Mouse (Mus musculus) right cerebral cortex, adult 18-20 months (tissue): ENCODE measurements at regions not wholly inside any gene's neighbourhood (a gene's known extent, or its start where the extent isn't known, plus 50 kb on each side); places are given as distances from the start of the nearest gene placed in this dataset.

Source experiments
- DNase-seq: peaks from one replicate; pipeline ENCODE4 v3.0.0; 2022; ENCODE audit warnings: mixed read lengths

- no peak for DNase-seq
Measured at GRCm38 (mm10) chr14:105950924-105951323, 54.3 kb upstream of the Spry2 start.

GRCm38 (mm10) chr14:105955082-105955481 is 58.5 kb upstream of the Spry2 start:
- peak; percentile 16 for DNase-seq

GRCm38 (mm10) chr14:105956796-105957195 is 60.2 kb upstream of the Spry2 start:
- DNase-seq: no peak

GRCm38 (mm10) chr14:105958005-105958404 is 61.4 kb upstream of the Spry2 start:
- no peak for DNase-seq

- DNase-seq: no peak
Measured at GRCm38 (mm10) chr14:105979544-105980323, 83.1 kb upstream of the Spry2 start.

- DNase-seq: no peak
Measured at GRCm38 (mm10) chr14:105980324-105980680, 83.7 kb upstream of the Spry2 start.

GRCm38 (mm10) chr14:105987341-105987882 is 90.8 kb upstream of the Spry2 start:
- DNase-seq: no peak

- DNase-seq: no peak
Measured at GRCm38 (mm10) chr14:105988738-105989137, 92.1 kb upstream of the Spry2 start.

- no peak for DNase-seq
Measured at GRCm38 (mm10) chr14:105993124-105993523, 96.5 kb upstream of the Spry2 start.

- DNase-seq: peak; percentile 16
Measured at GRCm38 (mm10) chr14:105999801-106000200, 103.2 kb upstream of the Spry2 start.

GRCm38 (mm10) chr14:106007769-106008168 is 98.2 kb upstream of the Trim52 start:
- no peak for DNase-seq

GRCm38 (mm10) chr14:106008951-106009350 is 97.0 kb upstream of the Trim52 start:
- DNase-seq: no peak

GRCm38 (mm10) chr14:106010961-106011360 is 95.0 kb upstream of the Trim52 start:
- peak; percentile 7 for DNase-seq

GRCm38 (mm10) chr14:106011991-106012427 is 94.0 kb upstream of the Trim52 start:
- DNase-seq: peak; percentile 41

- DNase-seq: no peak
Measured at GRCm38 (mm10) chr14:106022806-106023205, 83.2 kb upstream of the Trim52 start.

- no peak for DNase-seq
Measured at GRCm38 (mm10) chr14:106026815-106027214, 79.2 kb upstream of the Trim52 start.

GRCm38 (mm10) chr14:106027686-106028085 is 78.3 kb upstream of the Trim52 start:
- no peak for DNase-seq

GRCm38 (mm10) chr14:106031094-106031493 is 74.9 kb upstream of the Trim52 start:
- DNase-seq: no peak

- DNase-seq: no peak
Measured at GRCm38 (mm10) chr14:106033793-106034192, 72.2 kb upstream of the Trim52 start.

- no peak for DNase-seq
Measured at GRCm38 (mm10) chr14:106034933-106035665, 70.9 kb upstream of the Trim52 start.

GRCm38 (mm10) chr14:106044274-106044673 is 61.7 kb upstream of the Trim52 start:
- no peak for DNase-seq

GRCm38 (mm10) chr14:106050231-106050630 is 55.8 kb upstream of the Trim52 start:
- no peak for DNase-seq

- no peak for DNase-seq
Measured at GRCm38 (mm10) chr14:106052585-106053551, 53.1 kb upstream of the Trim52 start.
